Mouse (Mus musculus) ES-CJ7 (cell line): ENCODE data around the gene Pak6.

Source experiments
- DNase-seq: peaks from one replicate; pipeline ENCODE4 v3.0.0; 2011; ENCODE audit warnings: low read depth, low spot score

Pak6 gene

DNA sequence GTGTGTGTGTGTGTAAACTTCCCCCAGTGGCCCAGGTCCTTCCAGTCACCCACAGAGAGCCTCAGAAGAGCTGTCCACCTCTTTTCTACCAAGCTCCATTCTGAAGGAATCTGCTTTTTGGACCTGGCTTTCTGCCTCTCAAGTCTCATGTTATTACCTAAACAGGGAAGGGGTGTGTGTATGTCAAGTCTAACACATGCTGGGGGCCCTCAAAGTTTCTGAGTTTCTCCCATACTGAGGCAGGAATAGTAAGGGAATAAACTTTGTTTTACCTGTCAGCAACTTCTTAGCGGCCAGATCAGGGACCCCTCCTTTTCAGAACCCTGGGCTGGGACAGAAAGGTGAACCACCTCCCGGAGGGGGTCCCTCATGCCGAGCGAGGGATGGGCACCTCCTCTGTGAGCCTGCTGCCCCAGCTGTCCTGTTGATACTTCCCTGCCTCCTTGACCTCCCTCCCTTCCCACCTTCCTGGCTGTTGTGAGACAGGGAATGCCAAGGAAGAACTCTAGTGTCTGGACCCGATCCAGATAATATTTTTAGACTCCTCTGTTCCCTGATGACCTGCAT lies 34.3 kb downstream of the Pak6 start:
- DNase-seq = no peak

DNA sequence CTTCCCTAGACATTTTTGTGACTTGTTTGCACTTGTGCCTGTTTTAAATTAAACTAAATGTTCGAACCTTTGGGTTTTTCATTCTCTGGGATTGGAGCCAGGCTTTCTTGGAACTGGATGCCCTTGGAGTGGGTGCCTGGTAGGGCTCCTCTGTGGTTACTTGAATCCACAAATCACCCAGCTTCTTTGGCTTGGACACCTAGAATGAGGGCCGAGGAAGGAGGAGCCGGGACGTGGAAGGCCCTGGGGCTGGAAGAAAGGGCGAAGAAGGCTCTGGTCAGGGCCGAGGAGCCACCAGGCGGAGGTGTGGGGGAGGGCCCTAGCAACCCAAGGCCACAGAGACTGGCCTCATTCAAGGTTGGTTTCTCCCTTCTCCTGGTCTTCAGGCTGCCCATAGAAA lies 34.9 kb downstream of the Pak6 start:
- no peak for DNase-seq

DNA sequence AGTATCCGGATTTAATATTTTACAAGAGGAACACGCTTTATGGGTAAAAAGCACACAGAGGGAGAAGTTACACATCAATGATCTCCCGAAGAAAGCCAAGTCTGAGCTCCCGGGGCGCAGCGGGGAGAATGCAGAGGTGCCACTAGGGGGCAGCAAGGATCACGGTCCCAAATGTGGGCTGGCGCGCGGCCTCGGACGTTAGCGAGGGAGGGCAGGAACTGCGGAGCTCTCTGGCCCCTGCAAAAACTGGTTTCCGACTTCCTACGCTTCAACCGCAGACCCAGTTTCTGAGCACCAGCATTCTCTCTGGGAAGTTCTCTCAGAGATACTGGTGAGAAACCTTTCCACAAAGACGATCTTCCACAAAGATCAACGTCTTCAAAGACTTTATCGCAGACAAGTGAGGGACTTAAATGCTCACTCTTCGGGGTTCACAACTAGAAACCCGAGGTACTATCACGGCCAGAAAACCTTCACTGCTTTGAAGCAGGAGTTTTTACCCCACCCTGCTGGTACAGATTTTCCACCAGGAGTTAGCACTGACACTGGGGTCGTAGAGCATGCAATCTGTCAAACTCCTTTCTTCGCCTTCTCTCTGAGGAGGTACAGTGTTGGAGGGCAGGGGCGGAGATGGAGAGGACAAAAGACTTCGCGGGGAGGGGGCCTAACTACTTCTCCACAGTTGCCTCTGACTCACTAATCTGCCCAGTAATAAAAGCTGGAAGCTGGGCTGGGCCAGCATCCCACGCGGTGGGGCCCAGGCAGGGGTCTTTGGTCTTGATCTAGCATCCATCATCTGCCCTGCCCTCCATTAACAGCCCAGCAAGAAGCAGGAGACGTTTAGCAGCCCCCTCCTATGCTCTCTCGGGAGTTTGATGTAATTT lies 37.3 kb downstream of the Pak6 start:
- peak; percentile 81 for DNase-seq

DNA sequence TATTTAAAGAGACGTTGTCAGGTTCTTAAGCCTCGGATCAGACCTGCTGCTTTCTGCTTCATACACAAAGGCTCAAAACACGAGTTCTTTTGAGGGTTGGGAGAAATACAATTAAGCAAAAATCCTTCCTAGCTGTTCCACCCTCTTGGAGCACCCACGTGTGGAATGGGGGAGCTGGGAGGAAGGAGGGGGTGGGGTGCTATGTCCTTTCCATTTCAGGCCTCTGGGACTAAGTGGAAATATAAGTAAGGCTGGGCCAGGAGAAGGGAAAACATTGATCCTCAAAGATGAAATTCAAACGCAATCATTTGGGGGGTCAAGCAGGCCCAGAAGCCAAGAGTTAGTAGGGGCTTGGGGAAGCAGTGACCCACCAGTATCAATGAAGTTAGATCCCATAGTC lies 38.1 kb downstream of the Pak6 start:
- no peak for DNase-seq

DNA sequence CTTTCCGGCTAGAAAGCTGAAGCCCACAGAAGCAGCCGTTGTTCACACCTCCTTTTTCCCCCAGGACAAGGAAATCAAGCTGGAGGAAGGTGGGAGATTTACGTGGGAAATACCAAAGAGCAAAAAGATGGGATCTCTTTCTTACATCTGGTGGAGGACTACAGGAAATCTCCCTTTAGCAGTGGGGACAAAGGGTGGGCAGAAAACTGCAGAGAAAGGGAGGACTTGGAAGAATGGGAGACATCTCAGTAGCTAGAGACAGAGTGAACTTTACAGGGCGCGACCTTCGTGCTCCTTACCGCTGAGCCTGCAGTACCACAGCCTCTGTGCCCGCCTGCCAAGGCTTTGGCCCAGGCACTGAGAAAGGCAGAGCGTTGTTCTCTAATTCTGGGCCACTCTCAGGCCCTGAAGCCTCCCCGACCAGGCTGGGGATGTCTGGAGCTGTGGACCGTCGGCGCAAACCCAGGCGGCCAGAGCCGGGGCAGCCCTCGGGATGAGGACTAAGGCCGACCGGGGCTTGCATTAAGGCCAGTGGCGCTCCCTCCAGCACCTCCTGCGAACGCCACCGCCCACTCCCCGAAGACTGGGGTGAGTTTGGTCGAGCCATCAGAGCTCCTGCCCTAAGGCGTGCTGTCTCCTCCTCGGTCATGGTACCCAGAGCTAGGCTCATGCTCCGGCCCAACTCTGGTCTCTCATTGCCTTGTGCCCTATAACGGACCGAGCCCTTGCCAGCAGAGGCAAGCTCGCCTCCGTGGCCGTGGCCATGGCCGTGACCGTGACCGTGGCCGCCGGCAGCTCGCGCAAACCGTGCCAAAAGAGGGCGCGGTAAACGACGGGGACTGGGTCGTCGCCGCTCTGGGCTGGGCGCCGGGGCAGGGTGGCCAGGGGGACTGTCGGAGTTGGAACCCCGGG lies 39.1 kb downstream of the Pak6 start:
- peak; percentile 35 for DNase-seq

DNA sequence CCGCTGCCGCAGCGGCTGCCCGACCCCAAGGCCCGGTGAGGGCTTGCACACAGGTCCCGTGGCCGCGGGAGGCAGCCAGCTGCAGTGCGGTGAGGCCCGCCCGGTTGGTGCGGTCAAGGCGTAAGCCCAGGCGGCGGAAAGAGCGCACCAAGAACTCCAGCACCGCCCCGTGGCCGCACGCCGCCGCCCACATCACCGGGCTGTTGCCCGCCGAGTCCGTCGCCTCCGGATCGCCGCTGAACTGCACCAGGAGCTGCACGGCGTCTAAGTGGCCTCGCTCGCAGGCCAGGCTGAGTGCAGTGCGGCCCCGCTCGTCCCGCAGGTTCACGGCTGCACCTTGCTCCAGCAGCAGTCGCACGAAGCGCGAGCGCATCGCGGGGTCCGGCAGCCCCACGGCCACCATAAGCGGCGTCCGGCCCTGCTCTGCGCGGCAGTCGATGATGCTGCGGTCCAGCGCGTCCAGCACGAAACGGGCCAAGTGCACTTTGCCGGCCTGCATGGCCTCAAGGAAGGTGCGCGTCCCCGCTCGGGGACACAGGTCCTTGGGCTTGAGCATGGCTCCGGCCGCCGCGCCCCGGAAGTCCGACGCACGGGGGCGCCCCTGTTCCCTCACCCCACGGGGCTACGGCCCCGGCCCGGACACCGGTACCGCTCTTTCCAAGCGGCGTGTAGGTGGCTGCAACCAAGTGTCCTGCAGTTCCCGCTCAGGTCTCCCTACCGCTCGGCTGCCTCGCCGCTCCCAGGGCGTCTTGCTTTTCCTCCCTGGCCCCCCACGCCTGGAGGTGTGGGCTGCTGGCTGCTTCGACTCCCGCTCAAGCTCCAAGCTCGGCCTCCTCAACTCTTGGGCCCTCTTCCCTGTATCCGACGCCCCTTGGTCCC lies 40.0 kb downstream of the Pak6 start:
- DNase-seq = peak; percentile 24

DNA sequence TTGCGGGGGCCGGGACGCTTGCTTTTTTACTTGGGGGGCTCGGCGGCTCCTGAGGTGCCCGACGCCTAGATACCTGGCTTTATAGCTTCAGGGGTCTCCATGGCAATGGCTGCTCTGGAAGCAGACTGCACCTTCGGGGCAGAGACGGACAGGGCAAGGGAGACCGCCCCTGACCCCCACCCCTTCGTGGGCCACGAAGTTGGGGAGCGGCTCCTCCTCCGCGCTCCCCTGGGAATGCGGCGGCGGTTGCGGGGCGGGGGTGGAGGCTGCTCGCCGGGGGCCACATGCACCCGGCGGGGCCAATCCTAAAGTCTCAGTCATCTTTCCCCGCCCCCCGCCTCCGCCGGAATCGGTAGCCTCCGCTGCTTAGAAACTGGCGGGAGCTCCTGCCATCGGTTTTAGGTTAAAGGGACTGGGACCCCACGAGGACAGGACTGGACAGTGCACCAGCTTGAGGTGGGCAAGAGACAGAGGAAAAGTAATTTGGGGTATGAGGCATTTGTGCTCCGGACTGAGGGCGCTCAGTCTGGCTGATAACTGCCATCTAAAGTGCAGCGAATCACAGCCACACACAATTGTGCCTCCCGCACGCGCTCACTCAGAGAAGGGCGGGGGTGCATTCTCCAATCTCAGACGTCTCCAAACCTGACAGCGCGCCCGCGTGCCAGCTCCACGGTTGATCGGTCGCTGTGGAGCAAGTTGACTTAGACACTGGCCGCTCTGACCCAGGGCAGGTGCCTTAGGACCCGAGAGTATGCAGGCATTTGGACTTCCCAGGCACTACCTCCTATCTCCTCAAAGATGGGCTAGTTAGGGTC lies 41.0 kb downstream of the Pak6 start, which contains the start of gene Ankrd63:
TSS of gene Ankrd63 (minus strand) at position 51 of the 818 bp plus-strand sequence.
- DNase-seq = peak; percentile 17

DNA sequence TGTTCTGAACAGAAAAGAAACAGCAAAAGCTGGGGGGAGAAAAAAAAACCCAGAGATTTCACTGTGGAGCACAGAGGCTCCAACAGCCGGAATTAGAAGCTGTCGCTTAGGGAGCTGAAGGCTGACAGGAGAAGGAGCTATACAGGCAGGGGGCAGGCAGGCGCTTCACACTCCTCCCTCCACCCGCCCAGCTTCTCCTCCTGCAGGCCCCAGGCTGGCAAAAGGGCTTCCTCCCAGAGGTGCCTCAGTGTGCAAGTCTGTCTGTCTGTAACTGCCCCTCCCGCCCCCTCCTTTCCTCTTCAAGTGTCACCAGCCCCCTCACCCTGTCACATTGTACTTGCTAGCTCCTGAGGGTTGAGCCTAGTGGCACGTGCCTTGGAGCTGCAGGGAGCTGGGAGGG lies 43.3 kb downstream of the Pak6 start:
- no peak for DNase-seq

DNA sequence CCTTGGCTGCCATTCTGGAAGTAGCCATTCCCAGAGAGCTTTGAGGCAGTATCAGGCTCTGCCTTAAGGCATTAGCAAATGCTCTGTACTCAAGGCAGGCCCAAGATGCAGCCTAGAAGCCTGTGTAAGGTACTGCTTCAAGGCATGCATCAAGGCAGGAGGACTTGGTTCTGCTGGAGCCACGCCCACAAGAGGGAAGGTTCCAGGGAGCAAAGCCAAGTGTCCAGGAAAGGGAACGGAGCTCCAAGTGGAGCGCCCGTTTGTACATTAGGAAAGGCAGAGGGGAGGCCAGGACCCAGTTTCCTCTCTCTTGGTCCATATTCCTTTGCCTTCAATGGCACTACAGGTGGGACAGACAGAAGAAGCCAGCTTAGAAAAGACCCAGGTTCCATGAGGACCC lies 45.4 kb downstream of the Pak6 start:
- no peak for DNase-seq

DNA sequence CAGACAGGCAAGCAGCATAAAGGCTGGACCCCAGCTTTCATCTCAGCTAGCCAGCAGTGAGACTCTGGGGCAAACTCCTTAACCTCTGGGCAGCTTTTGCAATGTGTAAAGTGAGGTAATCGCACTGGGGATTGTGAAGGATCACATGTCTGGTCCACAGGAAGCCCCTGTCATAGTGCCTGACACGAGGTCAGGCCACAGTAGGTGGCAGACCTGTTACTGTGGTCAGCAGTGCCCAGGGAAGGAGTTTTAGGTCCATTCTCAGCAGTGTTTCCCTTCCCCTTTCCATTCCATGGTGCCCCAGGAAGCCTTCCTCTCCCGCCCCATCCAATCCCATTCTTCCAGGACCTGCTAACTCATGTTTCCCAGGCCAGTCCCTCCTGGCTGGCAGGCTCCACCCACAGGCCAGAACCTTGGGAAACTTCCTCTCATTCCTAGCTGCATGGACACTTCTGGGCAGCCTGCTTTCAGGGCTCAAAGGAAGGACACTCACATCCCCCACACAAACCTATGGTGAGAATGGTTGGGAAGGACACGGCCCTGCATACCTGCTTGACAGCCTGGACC lies 46.6 kb downstream of the Pak6 start:
- no peak for DNase-seq

DNA sequence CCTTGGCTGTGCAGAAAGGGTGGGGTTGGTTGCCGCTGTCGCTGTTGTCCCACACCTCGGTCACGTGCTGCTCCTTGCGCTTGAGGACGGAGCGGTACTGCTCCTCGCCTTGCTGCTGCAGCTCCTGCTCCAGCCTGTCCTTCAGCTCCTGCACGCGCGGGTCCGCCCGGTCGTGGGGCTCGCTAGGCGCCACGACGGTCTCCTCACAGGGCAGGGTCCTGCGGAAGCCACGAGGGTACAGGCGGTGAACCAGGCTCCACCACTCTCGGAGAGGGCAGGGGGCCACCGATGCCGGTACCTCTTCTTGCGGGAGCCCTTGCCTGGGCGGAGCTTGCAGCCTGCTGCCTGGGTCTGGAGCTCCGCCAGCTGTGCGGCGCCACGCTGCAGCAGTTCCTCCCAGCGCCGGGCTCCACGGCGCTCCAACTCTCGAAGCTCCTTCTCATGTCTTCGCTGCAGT lies 48.0 kb downstream of the Pak6 start:
- DNase-seq = peak; percentile 31

DNA sequence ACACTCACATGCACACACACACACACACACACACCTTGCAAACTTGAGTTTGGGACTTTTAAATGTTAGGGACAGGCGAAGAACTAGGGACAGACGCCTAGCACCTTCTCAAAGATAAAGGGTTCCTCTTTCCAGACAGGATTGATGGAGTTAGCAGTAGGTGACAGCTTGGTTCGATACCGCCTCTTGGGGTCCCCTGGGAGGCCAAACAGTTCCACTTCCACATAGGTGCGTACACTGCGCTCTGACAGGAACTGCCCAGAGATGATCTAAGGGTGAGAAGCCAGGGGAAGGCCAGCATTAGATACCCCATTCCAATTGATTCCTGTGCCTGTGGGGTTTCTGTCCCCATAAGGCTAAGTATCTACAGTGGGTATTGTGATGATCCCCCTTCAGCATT lies 50.5 kb downstream of the Pak6 start:
- no peak for DNase-seq

DNA sequence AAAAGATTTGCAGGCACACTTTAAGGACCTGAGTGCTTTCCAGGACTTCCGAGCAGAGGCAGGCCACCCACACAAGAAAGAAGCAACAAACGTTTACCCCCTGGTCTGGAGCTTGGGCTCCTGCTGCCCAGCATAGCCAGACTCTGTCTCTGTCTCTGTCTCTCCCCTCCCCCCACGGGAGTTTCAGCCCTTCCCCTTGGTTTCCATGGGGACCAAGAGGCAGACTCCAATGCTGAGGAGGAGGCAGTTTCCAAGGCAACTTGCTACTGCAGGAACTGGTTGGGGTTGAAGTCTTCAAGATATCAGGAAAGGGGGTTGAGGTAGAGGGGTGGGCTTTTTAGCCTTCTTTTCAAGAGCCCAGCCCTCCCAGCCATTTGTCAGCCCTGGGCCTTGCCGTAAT lies 51.1 kb downstream of the Pak6 start:
- DNase-seq = no peak

DNA sequence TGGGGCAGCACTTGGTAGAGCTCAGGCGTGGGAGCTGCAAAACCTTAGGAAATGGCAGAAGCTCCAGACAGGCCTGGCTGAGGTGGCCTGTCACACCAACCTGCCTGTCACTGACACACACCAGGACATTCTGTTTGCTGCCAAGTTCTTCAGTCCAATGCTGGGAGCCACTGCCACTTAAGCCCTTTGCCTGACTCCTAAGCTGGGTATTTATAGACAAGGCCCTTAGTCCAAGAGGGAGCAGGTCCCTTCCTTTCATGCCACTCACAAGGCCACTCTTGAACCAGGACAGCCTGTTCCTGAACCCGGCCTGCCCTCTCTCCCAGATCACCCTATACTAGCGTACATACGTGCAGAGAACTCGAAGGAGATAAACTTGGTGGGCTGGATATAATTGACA lies 53.6 kb downstream of the Pak6 start:
- DNase-seq = no peak

DNA sequence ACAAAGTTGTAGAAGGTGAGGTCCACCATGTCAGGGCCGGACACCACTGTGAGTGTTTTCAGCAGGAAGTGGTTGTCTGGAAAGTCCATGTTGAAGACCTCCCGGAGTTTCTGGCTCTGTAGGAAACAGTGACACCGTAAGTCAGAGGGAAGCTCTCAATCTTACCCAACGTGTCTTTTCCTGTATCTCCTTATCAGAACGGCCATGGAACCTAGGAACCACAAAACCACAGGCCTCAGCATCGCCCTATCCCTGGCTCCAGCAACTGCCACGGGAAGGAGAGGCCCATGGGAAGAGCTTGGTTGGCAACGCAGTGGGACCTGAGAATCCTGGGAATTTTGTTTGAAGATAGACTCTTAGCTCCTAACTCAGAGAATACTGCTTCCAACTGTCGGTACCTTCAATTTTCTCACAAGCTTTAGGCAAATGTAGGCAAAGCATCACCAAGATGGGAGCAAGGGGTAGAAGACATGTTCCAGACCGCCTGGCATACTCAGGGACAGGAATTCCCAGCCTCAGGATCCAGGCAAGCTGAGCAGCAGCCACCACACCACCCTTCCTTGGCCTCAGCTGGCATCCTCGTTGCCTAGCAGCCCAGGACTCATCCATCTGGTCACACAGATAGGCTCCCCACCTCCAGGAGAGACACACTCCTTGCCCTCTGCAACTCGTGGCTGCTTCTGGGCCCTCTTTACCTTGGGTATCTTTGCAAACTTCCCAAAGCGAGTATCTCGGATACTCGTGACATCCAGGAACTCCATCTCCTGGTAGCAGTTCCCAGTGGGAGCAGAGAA lies 60.8 kb downstream of the Pak6 start:
- DNase-seq = no peak

DNA sequence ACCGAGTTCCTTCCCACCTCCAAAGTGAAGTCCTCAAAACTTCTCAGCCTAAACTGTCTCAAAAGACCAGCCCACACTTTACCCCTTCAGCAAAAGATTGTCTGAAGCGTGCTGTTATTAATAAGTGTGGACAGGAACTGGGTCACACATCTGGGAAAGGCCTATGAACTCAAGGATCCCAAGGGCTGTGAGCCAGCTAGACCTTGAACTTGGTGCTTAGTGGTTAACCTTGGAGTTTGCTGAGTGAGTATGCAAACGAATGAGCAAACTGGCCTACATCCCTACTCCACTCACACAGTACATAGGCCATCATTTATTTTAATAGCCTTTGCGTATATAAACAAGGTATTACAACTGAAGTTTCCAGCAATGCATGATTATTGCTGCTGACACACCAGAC lies 62.4 kb downstream of the Pak6 start:
- no peak for DNase-seq

DNA sequence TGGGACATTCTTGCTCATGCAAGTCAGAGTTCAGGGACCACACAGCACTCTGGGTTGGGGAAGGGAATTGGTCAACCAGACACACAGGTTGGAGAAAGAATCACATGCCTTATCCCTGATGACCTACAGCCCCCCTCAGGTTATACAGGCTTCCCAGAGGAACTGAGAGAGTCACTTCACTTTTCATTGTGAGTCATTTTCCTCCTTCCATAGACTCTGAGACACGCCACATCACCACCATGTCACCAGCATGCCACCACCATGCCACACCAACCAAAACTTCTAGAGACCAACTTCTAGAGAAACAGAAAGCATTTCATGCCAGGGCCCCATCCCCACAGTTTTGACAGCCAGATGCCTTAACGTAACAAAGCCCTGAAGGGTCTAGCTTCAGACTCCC lies 63.8 kb downstream of the Pak6 start:
- no peak for DNase-seq

DNA sequence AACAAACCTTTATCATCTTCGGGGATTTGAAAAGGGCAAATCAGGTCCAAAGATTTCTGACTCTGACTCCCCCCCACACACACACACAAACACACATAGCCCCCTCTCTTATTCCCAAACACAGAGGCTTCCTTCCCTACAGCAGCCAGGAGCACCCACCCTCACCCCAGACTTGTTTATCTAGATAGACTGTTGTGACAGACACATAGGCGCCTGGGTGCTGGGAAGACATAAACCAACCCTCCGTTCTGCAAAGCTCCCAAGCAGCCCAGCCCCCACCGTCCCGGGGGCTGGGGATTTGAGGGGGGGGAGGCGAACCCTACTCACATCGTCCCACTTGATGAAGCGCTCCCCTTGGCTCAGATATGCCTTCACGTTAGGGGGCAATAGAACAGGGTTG lies 64.8 kb downstream of the Pak6 start:
- DNase-seq = no peak

DNA sequence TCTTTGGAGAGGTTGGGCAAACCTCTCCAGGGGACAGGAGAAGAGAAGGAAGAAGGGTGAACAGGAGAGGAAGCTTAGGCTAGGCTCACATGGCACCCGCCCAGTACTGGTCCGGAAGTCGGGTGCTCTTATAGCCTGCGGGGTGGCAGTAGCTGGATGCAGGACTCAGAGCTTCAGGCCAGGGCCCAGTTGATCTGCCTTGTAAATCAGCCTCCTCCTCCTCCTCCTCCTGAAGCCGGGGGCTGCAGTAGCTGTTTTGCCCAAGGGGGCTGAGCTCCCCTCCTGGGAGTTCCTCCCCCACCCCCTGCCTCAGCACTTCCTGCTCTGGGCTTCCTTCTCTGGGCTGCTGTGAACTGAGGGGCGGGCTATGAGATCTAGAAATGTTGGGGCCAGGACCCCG lies 65.2 kb downstream of the Pak6 start, which contains the start of gene Plcb2:
TSS of gene Plcb2 (minus strand) at position 102 of the 400 bp plus-strand sequence.
- DNase-seq = no peak
